Mouse (Mus musculus): Measurements from ENCODE around the gene Galnt16.

DNA sequence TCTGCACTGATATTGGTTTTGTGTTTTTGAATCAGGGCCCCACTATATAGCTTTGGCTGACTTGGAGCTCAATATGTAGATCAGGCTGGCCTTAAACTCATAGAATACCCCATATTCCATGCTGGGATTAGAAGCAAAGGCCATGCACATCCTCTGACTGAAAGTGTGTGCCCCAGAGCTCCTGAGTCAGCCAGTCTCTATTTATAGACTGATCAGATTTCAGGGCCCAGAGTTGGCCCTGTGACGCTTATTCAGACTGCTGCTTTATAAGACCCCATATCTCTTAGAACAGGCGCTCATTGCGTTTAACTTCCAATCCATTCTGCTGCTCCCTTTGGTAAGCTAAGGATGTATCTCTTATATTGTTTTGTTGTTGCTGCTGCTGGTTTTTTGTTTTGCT, 38.1 kb upstream of the Galnt16 start:
- TF ChIP-seq CTCF (IDR thresholded peaks at IDR 0.05; ENCODE audit: low read depth) = no peak
- no peak for TF ChIP-seq EP300 (IDR thresholded peaks at IDR 0.05; ENCODE audit: low read depth)

Measured in heart, postnatal 0 days (tissue).